Mouse (Mus musculus): ENCODE results near the gene Olfr1028. TPM values are rescaled to one million over a fixed set of nuclear protein-coding genes. Genes with fewer than 3 reads are reported as not detected.

The Olfr1028 gene
- not detected in 2 replicates for polyA plus RNA-seq (2012; rRNA removed)

DNA sequence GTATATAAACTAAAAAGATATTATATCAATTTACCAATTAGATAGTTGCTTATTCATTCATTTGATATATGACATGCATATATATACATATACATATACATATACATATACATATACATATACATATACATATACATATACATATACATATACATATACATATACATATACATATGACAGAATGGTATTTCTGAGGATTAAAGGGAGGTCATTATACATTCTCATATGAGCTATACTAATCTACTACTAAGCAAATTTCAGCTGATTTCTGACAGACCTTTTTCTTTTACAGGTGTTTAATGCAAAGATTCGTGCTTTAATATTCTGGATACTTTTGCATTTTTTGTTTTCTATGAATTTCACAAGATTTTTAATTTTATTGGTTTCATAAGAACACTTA is at the start of gene Olfr1028:
TSS of gene Olfr1028 (plus strand) at position 301 of the 400 bp plus-strand sequence.
- no peak for TF ChIP-seq POLR2A (IDR thresholded peaks at IDR 0.05; ENCODE audit: borderline replicate concordance, extremely low read depth, insufficient read depth, insufficient read length, poor library complexity, severe bottlenecking)
- no peak for TF ChIP-seq CTCF (IDR thresholded peaks at IDR 0.05; ENCODE audit: borderline replicate concordance, extremely low read depth, insufficient read depth, insufficient read length)
- DNase-seq (ENCODE audit: low read depth), result no peak

DNA sequence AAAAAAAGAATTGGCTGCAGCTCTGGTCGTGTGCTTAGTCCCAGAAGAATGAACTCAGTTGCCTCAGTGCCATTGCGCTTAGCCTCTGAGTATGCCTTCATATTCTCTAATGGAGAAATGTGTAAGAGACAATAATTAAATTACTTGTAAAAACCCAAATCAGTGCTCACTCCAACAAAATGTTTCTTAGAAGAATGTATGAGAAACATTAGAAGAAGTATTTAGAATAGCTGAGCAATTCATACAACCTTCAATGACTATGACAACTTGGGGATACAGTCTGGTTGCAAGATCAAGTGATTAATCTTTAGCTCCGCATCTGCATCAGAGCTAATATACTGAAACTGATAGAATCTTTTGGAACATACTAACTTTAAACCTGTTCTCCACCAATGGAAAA is 45.3 kb upstream of the Olfr1028 start, which contains the start of gene Olfr1024:
TSS of gene Olfr1024 (minus strand) at position 101 of the 400 bp plus-strand sequence.
- DNase-seq (ENCODE audit: low read depth), result no peak
- TF ChIP-seq POLR2A (IDR thresholded peaks at IDR 0.05; ENCODE audit: borderline replicate concordance, extremely low read depth, insufficient read depth, insufficient read length, poor library complexity, severe bottlenecking), result no peak
- no peak for TF ChIP-seq CTCF (IDR thresholded peaks at IDR 0.05; ENCODE audit: borderline replicate concordance, extremely low read depth, insufficient read depth, insufficient read length)

DNA sequence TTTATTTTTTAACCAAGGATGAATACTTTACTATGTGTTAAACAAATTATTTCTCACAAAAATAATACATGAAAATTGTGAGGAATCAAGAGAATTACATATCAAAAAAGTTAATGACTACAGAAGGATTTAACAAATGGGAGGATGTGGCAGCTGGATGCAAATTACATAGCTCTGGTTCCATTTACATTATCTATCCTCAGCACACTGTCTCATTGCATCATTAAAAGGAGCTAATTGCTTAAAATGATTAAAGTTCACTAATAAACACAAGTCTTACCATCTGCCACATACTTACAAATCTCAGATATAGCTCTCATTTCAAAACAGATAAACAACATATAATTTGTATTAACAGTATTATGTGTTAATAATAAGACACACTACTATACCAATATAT is 37.0 kb upstream of the Olfr1028 start:
- TF ChIP-seq CTCF (IDR thresholded peaks at IDR 0.05; ENCODE audit: borderline replicate concordance, extremely low read depth, insufficient read depth, insufficient read length), result no peak
- TF ChIP-seq POLR2A (IDR thresholded peaks at IDR 0.05; ENCODE audit: borderline replicate concordance, extremely low read depth, insufficient read depth, insufficient read length, poor library complexity, severe bottlenecking), result no peak
- DNase-seq (ENCODE audit: low read depth), result peak; percentile 34

GRCm38 (mm10) chr2:85914893-85915292 is 35.3 kb upstream of the Olfr1028 start, which contains the start of gene Olfr1025-ps1:
TSS of gene Olfr1025-ps1 (plus strand) at chr2:85915193.
- TF ChIP-seq POLR2A (IDR thresholded peaks at IDR 0.05; ENCODE audit: borderline replicate concordance, extremely low read depth, insufficient read depth, insufficient read length, poor library complexity, severe bottlenecking), result no peak
- no peak for TF ChIP-seq CTCF (IDR thresholded peaks at IDR 0.05; ENCODE audit: borderline replicate concordance, extremely low read depth, insufficient read depth, insufficient read length)
- no peak for DNase-seq (ENCODE audit: low read depth)

- no peak for TF ChIP-seq CTCF (IDR thresholded peaks at IDR 0.05; ENCODE audit: borderline replicate concordance, extremely low read depth, insufficient read depth, insufficient read length)
- no peak for TF ChIP-seq POLR2A (IDR thresholded peaks at IDR 0.05; ENCODE audit: borderline replicate concordance, extremely low read depth, insufficient read depth, insufficient read length, poor library complexity, severe bottlenecking)
- no peak for DNase-seq (ENCODE audit: low read depth)
Observed at GRCm38 (mm10) chr2:85921258-85921657, 29.0 kb upstream of the Olfr1028 start, which contains the start of gene Olfr1026. TSS of gene Olfr1026 (plus strand) at chr2:85921558.

- DNase-seq (ENCODE audit: low read depth), result no peak
- TF ChIP-seq POLR2A (IDR thresholded peaks at IDR 0.05; ENCODE audit: borderline replicate concordance, extremely low read depth, insufficient read depth, insufficient read length, poor library complexity, severe bottlenecking), result no peak
- no peak for TF ChIP-seq CTCF (IDR thresholded peaks at IDR 0.05; ENCODE audit: borderline replicate concordance, extremely low read depth, insufficient read depth, insufficient read length)
Observed at GRCm38 (mm10) chr2:85973595-85973994, 23.4 kb downstream of the Olfr1028 start, which contains the start of gene Olfr1029. TSS of gene Olfr1029 (plus strand) at chr2:85973895.

GRCm38 (mm10) chr2:85978976-85979375 is 28.7 kb downstream of the Olfr1028 start, which contains the start of gene Olfr1030:
TSS of gene Olfr1030 (plus strand) at chr2:85979276.
- DNase-seq (ENCODE audit: low read depth), result no peak
- TF ChIP-seq CTCF (IDR thresholded peaks at IDR 0.05; ENCODE audit: borderline replicate concordance, extremely low read depth, insufficient read depth, insufficient read length) (no peak), POLR2A (IDR thresholded peaks at IDR 0.05; ENCODE audit: borderline replicate concordance, extremely low read depth, insufficient read depth, insufficient read length, poor library complexity, severe bottlenecking) (no peak)

- no peak for TF ChIP-seq CTCF (IDR thresholded peaks at IDR 0.05; ENCODE audit: borderline replicate concordance, extremely low read depth, insufficient read depth, insufficient read length)
- TF ChIP-seq POLR2A (IDR thresholded peaks at IDR 0.05; ENCODE audit: borderline replicate concordance, extremely low read depth, insufficient read depth, insufficient read length, poor library complexity, severe bottlenecking), result no peak
- DNase-seq (ENCODE audit: low read depth), result no peak
Observed at GRCm38 (mm10) chr2:85990004-85990403, 39.8 kb downstream of the Olfr1028 start, which contains the start of gene Olfr1031. TSS of gene Olfr1031 (plus strand) at chr2:85990304.

Other genes with a start within 250 kb of the Olfr1028 start
- gene Olfr1009, start 235.0 kb upstream of the Olfr1028 start, polyA plus RNA-seq (2012; rRNA removed), result not detected in 2 replicates
- gene Olfr1012, start 187.7 kb upstream of the Olfr1028 start, polyA plus RNA-seq (2012; rRNA removed), result not detected in 2 replicates
- not detected in 2 replicates for gene Olfr1013, start 183.3 kb upstream of the Olfr1028 start, polyA plus RNA-seq (2012; rRNA removed)
- gene Olfr1014, start 177.7 kb upstream of the Olfr1028 start, polyA plus RNA-seq (2012; rRNA removed), result not detected in 2 replicates
- gene Olfr1015, start 168.4 kb upstream of the Olfr1028 start, polyA plus RNA-seq (2012; rRNA removed), result not detected in 2 replicates
- not detected in 2 replicates for gene Olfr1016, start 147.9 kb upstream of the Olfr1028 start, polyA plus RNA-seq (2012; rRNA removed)
- gene Olfr1018, start 132.0 kb upstream of the Olfr1028 start, polyA plus RNA-seq (2012; rRNA removed), result not detected in 2 replicates
- gene Olfr1019, start 105.0 kb upstream of the Olfr1028 start, polyA plus RNA-seq (2012; rRNA removed), result 0.08 TPM in 1 of 2 replicates, not detected in the other
- not detected in 2 replicates for gene Olfr1020, start 103.4 kb upstream of the Olfr1028 start, polyA plus RNA-seq (2012; rRNA removed)
- not detected in 2 replicates for gene Olfr1022, start 81.8 kb upstream of the Olfr1028 start, polyA plus RNA-seq (2012; rRNA removed)
- not detected in 2 replicates for gene Olfr1023, start 64.8 kb upstream of the Olfr1028 start, polyA plus RNA-seq (2012; rRNA removed)
- gene Olfr1024, start 45.4 kb upstream of the Olfr1028 start, polyA plus RNA-seq (2012; rRNA removed), result not detected in 2 replicates
- not detected in 2 replicates for gene Olfr1025-ps1, start 35.2 kb upstream of the Olfr1028 start, polyA plus RNA-seq (2012; rRNA removed)
- not detected in 2 replicates for gene Olfr1026, start 28.9 kb upstream of the Olfr1028 start, polyA plus RNA-seq (2012; rRNA removed)
- gene Olfr1029, start 23.5 kb downstream of the Olfr1028 start, polyA plus RNA-seq (2012; rRNA removed), result not detected in 2 replicates
- not detected in 2 replicates for gene Olfr1030, start 28.8 kb downstream of the Olfr1028 start, polyA plus RNA-seq (2012; rRNA removed)
- gene Olfr1031, start 39.9 kb downstream of the Olfr1028 start, polyA plus RNA-seq (2012; rRNA removed), result not detected in 2 replicates
- gene Olfr1032, start 55.1 kb downstream of the Olfr1028 start, polyA plus RNA-seq (2012; rRNA removed), result not detected in 2 replicates
- 0.04 and 0.06 TPM in 2 replicates for gene Olfr1033, start 70.2 kb downstream of the Olfr1028 start, polyA plus RNA-seq (2012; rRNA removed)
- gene Olfr1034, start 95.4 kb downstream of the Olfr1028 start, polyA plus RNA-seq (2012; rRNA removed), result not detected in 2 replicates
- not detected in 2 replicates for gene Olfr1036, start 123.6 kb downstream of the Olfr1028 start, polyA plus RNA-seq (2012; rRNA removed)
- not detected in 2 replicates for gene Olfr1037, start 136.9 kb downstream of the Olfr1028 start, polyA plus RNA-seq (2012; rRNA removed)
- not detected in 2 replicates for gene Olfr1039, start 185.5 kb downstream of the Olfr1028 start, polyA plus RNA-seq (2012; rRNA removed)
- not detected in 2 replicates for gene Olfr1040, start 196.3 kb downstream of the Olfr1028 start, polyA plus RNA-seq (2012; rRNA removed)
- not detected in 2 replicates for gene Olfr1042, start 211.4 kb downstream of the Olfr1028 start, polyA plus RNA-seq (2012; rRNA removed)
- not detected in 2 replicates for gene Olfr1043, start 217.1 kb downstream of the Olfr1028 start, polyA plus RNA-seq (2012; rRNA removed)
- not detected in 2 replicates for gene Olfr1044, start 227.4 kb downstream of the Olfr1028 start, polyA plus RNA-seq (2012; rRNA removed)
- gene Olfr52, start 235.2 kb downstream of the Olfr1028 start, polyA plus RNA-seq (2012; rRNA removed), result not detected in 2 replicates

Measured in brain, embryonic 14.5 days (tissue).